Mouse (Mus musculus) olfactory bulb, adult 2 months (tissue): ENCODE measurements around the gene Gm20481.

Source experiments
- CTCF ChIP-seq: fragments of 200-500 bp; IDR thresholded peaks from 2 replicates; pipeline ENCODE4 v1.5.1; 2012; ENCODE audit warnings: low read depth, mild to moderate bottlenecking, low read length, moderate library complexity; ENCODE audit not compliant: insufficient read depth
- POLR2A ChIP-seq: fragments of 200-500 bp; IDR thresholded peaks from 2 replicates; pipeline ENCODE4 v1.6.1; 2012; ENCODE audit warnings: mild to moderate bottlenecking, low read depth, low read length, moderate library complexity; ENCODE audit not compliant: insufficient read depth

DNA sequence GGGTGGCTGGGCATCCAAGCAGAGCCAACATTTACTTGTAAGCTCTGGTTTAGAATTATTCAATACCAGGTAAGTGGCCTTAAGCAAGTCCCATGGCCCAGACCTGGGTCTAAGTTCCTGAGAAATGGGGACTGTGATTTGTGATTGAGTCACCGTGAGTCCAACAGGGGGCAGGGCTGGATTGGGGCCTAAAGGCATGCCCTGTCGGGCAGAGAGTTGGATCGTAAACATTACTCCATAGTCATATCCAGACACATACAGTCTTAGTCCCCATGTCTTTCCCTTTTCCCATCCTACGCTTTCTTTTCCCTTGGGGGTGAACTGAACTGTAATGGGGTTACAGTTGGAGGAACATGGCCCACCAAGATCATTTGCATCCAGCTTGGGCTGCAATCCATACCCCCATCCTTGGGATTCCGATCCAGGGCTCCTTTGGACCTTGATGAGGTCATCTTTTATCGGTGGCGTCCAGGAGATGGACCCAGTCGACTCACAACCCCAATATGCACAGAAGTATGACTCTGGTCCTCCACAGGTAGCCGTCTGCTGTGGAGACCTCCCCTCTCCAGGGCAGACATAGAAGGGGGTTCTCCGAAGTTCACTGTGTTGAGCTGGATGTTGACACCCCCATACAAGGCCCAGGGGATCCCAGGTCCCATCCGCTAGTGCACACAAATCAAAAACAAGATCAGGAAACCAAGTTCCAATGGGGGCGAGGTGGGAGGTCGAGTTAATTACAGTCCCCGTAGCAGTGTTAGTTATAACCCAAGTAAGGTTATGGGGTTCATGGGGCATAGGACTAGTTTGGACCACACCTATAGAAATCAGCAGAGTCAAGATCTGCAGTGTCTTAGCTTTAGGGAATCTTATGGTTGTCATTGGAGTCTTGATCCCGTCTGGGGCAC is 29.1 kb downstream of the Gm20481 start:
- TF ChIP-seq POLR2A (no peak), CTCF (no peak)
